Mouse (Mus musculus) limb, embryonic 14.5 days (tissue): ENCODE measurements around the gene Lpo. TPM values are rescaled to one million over a fixed set of nuclear protein-coding genes. Genes with fewer than 3 reads are reported as not detected.

Experiments
- ATAC-seq: fragments of 200-750 bp; cut with Nextera tagmentation; 2 replicates; pipeline ENCODE4 v1.8.0; 2017; ENCODE audit warnings: low read depth, moderate number of reproducible peaks, moderate TSS enrichment; ENCODE audit not compliant: low FRiP score
- DNase-seq: peaks from one replicate; pipeline ENCODE4 v3.0.0-alpha.2; 2015; ENCODE audit warnings: low spot score
- H3K27ac ChIP-seq: fragments of 300-500 bp; sonication (generic); replicated peaks from 2 replicates; pipeline ENCODE4 v1.5.1; 2014; ENCODE audit warnings: low read depth, mild to moderate bottlenecking, low read length, moderate library complexity, mixed read lengths
- H3K27me3 ChIP-seq: fragments of 300-500 bp; sonication (generic); 2 replicates; pipeline ENCODE4 v1.6.1; 2014; ENCODE audit warnings: low read length, mixed read lengths; ENCODE audit not compliant: control insufficient read depth, insufficient read depth
- H3K36me3 ChIP-seq: fragments of 300-500 bp; sonication (generic); 2 replicates; pipeline ENCODE4 v1.6.1; 2014; ENCODE audit warnings: mild to moderate bottlenecking, low read length, moderate library complexity, mixed read lengths; ENCODE audit not compliant: control insufficient read depth, insufficient read depth
- H3K4me1 ChIP-seq: fragments of 300-500 bp; sonication (generic); 2 replicates; pipeline ENCODE4 v1.6.1; 2014; ENCODE audit warnings: antibody characterized with exemption, low read length, mixed read lengths; ENCODE audit not compliant: control insufficient read depth, insufficient read depth
- H3K4me2 ChIP-seq: fragments of 300-500 bp; sonication (generic); replicated peaks from 2 replicates; pipeline ENCODE4 v1.6.1; 2014; ENCODE audit warnings: low read depth, mild to moderate bottlenecking, low read length, moderate library complexity; ENCODE audit not compliant: severe bottlenecking
- H3K4me3 ChIP-seq: fragments of 300-500 bp; sonication (generic); replicated peaks from 2 replicates; pipeline ENCODE4 v1.5.1; 2014; ENCODE audit warnings: low read length
- H3K9ac ChIP-seq: fragments of 300-500 bp; sonication (generic); 2 replicates; pipeline ENCODE4 v1.6.1; 2014; ENCODE audit warnings: mild to moderate bottlenecking, low read depth, low read length, moderate library complexity; ENCODE audit not compliant: severe bottlenecking
- H3K9me3 ChIP-seq: fragments of 300-500 bp; sonication (generic); 2 replicates; pipeline ENCODE4 v1.6.1; 2016; ENCODE audit warnings: low read length; ENCODE audit not compliant: control insufficient read depth
- POLR2A ChIP-seq: fragments of 200-500 bp; IDR thresholded peaks from 2 replicates; pipeline ENCODE4 v1.8.0; 2012; ENCODE audit warnings: inconsistent platforms, mild to moderate bottlenecking, moderate library complexity, borderline replicate concordance; ENCODE audit not compliant: insufficient read depth, insufficient read length; ENCODE audit errors: extremely low read depth
- WGBS: fragments of 180-500 bp; shearing (Covaris S2); extraction: QIAGEN DNeasy Blood & Tissue Kit; methylation state at CpG from one replicate; pipeline ENCODE4 v1.1.7; 2014; 5-methylcytosine and 5-hydroxymethylcytosine counted together
- polyA plus RNA-seq, 2 experiments: library from polyadenylated mRNA; depleted of rRNA in 1 of 2; stranded (reverse) in 1 of 2; unstranded in 1 of 2; fragments of >200 nt; fragmentation: Nextera tagmentation in 1 of 2; extraction: Ambion mirVana in 1 of 2; gene quantifications; 2 replicates each; pipeline versions ENCODE4 v1.2.1 to v1.2.3; 2012 to 2014

The Lpo gene
- polyA plus RNA-seq, 2 experiments: 0.04 TPM; not detected in 1

GRCm38 (mm10) chr11:87847884-87848283, 19.8 kb upstream of the Lpo start:
- Histone ChIP-seq H3K4me1 (peaks cover 4% of the 10 kb centered on the region; the same call in 1 of the 2 replicates), H3K36me3 (no peaks in the 10 kb centered on the region), H3K9ac (no peak overlapping the region), H3K4me2 (no peak overlapping the region), H3K27me3 (no peaks in the 10 kb centered on the region), H3K27ac (no peak overlapping the region), H3K4me3 (no peak overlapping the region), H3K9me3 (no peaks in the 10 kb centered on the region)
- DNase-seq (no peak), ATAC-seq (no peak)
- TF ChIP-seq POLR2A: no peak
- 77% methylated on average over 6 of the region's 6 CpGs for WGBS

GRCm38 (mm10) chr11:87846968-87847600, 19.0 kb upstream of the Lpo start:
- no peaks in the 10 kb centered on the region for H3K9me3 ChIP-seq
- no peak overlapping the region for H3K9ac ChIP-seq
- no peaks in the 10 kb centered on the region for H3K36me3 ChIP-seq
- no peak overlapping the region for H3K4me2 ChIP-seq
- H3K27ac ChIP-seq: no peak overlapping the region
- no peak for ATAC-seq
- no peak for TF ChIP-seq POLR2A
- H3K4me3 ChIP-seq: no peak overlapping the region
- H3K4me1 ChIP-seq: no peaks in the 10 kb centered on the region
- DNase-seq: no peak
- WGBS: 80% methylated on average over 12 of the region's 12 CpGs
- no peaks in the 10 kb centered on the region for H3K27me3 ChIP-seq

- no peak for TF ChIP-seq POLR2A
- Histone ChIP-seq H3K4me1 (no peaks in the 10 kb centered on the region), H3K4me3 (no peak overlapping the region), H3K9me3 (no peaks in the 10 kb centered on the region), H3K27ac (no peak overlapping the region), H3K36me3 (no peaks in the 10 kb centered on the region), H3K27me3 (no peaks in the 10 kb centered on the region), H3K9ac (no peak overlapping the region), H3K4me2 (no peak overlapping the region)
- DNase-seq (no peak), ATAC-seq (no peak)
- WGBS: 87% methylated on average over 3 of the region's 3 CpGs
Observed at GRCm38 (mm10) chr11:87841436-87841835, 13.3 kb upstream of the Lpo start.

GRCm38 (mm10) chr11:87840676-87841075, 12.6 kb upstream of the Lpo start:
- Histone ChIP-seq H3K4me2 (no peak overlapping the region), H3K36me3 (no peaks in the 10 kb centered on the region), H3K9me3 (no peaks in the 10 kb centered on the region), H3K4me1 (no peaks in the 10 kb centered on the region), H3K27me3 (no peaks in the 10 kb centered on the region), H3K27ac (no peak overlapping the region), H3K9ac (no peak overlapping the region), H3K4me3 (no peak overlapping the region)
- no peak for TF ChIP-seq POLR2A
- DNase-seq (no peak), ATAC-seq (no peak)
- 67% methylated on average over 8 of the region's 8 CpGs for WGBS

GRCm38 (mm10) chr11:87821502-87821901, 6.6 kb downstream of the Lpo start:
- Histone ChIP-seq H3K9me3 (no peaks in the 10 kb centered on the region), H3K4me3 (no peak overlapping the region), H3K4me1 (peaks cover 3% of the 10 kb centered on the region; the same call in 1 of the 2 replicates), H3K27me3 (peaks cover 3% of the 10 kb centered on the region; the same call in 1 of the 2 replicates), H3K9ac (no peak overlapping the region), H3K36me3 (no peaks in the 10 kb centered on the region), H3K27ac (no peak overlapping the region), H3K4me2 (no peak overlapping the region)
- ATAC-seq (no peak), DNase-seq (no peak)
- no peak for TF ChIP-seq POLR2A
- whole genome bisulfite sequencing: 67% methylated on average over 5 of the region's 5 CpGs
